In genomic region chr5:142816031-142816810, GRCm38 (mm10) we compare ENCODE assay signal across 8 mouse cellular contexts. TPM values are rescaled to one million over a fixed set of nuclear protein-coding genes. Genes with fewer than 3 reads are reported as not detected.
DNase-seq lines count a peak whose midpoint lies in the region; ATAC-seq lines count a peak whose summit lies in the region.

No protein-coding gene starts in this region.

- H3K4me1 ChIP-seq in limb, embryonic 10.5 days = peaks cover 27% of the 10 kb centered on the region
- peaks cover 27% of the 10 kb centered on the region for H3K4me1 ChIP-seq in midbrain, embryonic 11.5 days (ENCODE audit: control insufficient read depth, insufficient read depth, low read length)
- H3K4me1 ChIP-seq in stomach, embryonic 16.5 days (ENCODE audit: control insufficient read depth, insufficient read depth, low read length) = peaks cover 26% of the 10 kb centered on the region

- ATAC-seq in midbrain, embryonic 11.5 days (ENCODE audit: low FRiP score) = no peak
- no peak for ATAC-seq in stomach, embryonic 16.5 days (ENCODE audit: insufficient read depth, low FRiP score)

- H3K9me3 ChIP-seq in limb, embryonic 10.5 days (replicated peaks) = no peaks in the 10 kb centered on the region
- no peaks in the 10 kb centered on the region for H3K9me3 ChIP-seq in midbrain, embryonic 11.5 days (ENCODE audit: control insufficient read depth, low read length)
- no peaks in the 10 kb centered on the region for H3K9me3 ChIP-seq in stomach, embryonic 16.5 days (replicated peaks; ENCODE audit: control insufficient read depth, low read length)

- peak; percentile 36 to 57 for DNase-seq in left cerebral cortex, adult 18-20 months (ENCODE audit: low spot score in 2 of 2)
- no peak for DNase-seq in left cerebral cortex, adult 11 months (ENCODE audit: low spot score)
- DNase-seq in cerebellum, adult 9-11 months = peak; percentile 62
- peak; percentile 53 for DNase-seq in gastrocnemius, postnatal 14 days
- peak; percentile 50 for DNase-seq in induced T-regulatory cell, adult 2 months (ENCODE audit: low read depth)
- DNase-seq in limb, embryonic 10.5 days (ENCODE audit: low spot score) = peak; percentile 67
- peak; percentile 96 for DNase-seq in midbrain, embryonic 11.5 days (ENCODE audit: low spot score, missing footprints)

- H3K9ac ChIP-seq in midbrain, embryonic 11.5 days (ENCODE audit: low read length) = peak overlapping the region; percentile 100
- H3K9ac ChIP-seq in stomach, embryonic 16.5 days (ENCODE audit: low read length) = peak overlapping the region; percentile 100

- under 1% methylated on average over 39 of the region's 39 CpGs for WGBS in limb, embryonic 10.5 days
- WGBS in midbrain, embryonic 11.5 days = under 1% methylated on average over 39 of the region's 39 CpGs
- under 1% methylated on average over 39 of the region's 39 CpGs for WGBS in stomach, embryonic 16.5 days

- H3K27ac ChIP-seq in limb, embryonic 10.5 days = peak overlapping the region; percentile 100
- H3K27ac ChIP-seq in midbrain, embryonic 11.5 days (ENCODE audit: low read depth, low read length) = peak overlapping the region; percentile 100
- H3K27ac ChIP-seq in stomach, embryonic 16.5 days (ENCODE audit: low read length) = peak overlapping the region; percentile 100

- peak overlapping the region; percentile 68 for H3K4me3 ChIP-seq in limb, embryonic 10.5 days
- H3K4me3 ChIP-seq in midbrain, embryonic 11.5 days (ENCODE audit: low read depth, low read length) = peak overlapping the region; percentile 97
- H3K4me3 ChIP-seq in stomach, embryonic 16.5 days (replicated peaks; ENCODE audit: low read length) = peak overlapping the region; percentile 88

- intact Hi-C loops in gastrocnemius, postnatal 14 days (cut with DNase I; ENCODE audit: low total_unique reads) = no loop called here

- peaks cover 37% of the 10 kb centered on the region for H3K36me3 ChIP-seq in limb, embryonic 10.5 days
- no peaks in the 10 kb centered on the region for H3K36me3 ChIP-seq in midbrain, embryonic 11.5 days (ENCODE audit: control insufficient read depth, insufficient read depth, low read length)
- H3K36me3 ChIP-seq in stomach, embryonic 16.5 days (ENCODE audit: control insufficient read depth, insufficient read depth, low read length) = no peaks in the 10 kb centered on the region

- peak overlapping the region; percentile 90 for H3K4me2 ChIP-seq in midbrain, embryonic 11.5 days
- peak overlapping the region; percentile 88 for H3K4me2 ChIP-seq in stomach, embryonic 16.5 days (ENCODE audit: low read depth, low read length)

- H3K27me3 ChIP-seq in limb, embryonic 10.5 days (ENCODE audit: low read depth, poor library complexity, severe bottlenecking) = no peaks in the 10 kb centered on the region
- no peaks in the 10 kb centered on the region for H3K27me3 ChIP-seq in midbrain, embryonic 11.5 days (ENCODE audit: control insufficient read depth, insufficient read depth, low read length)
- H3K27me3 ChIP-seq in stomach, embryonic 16.5 days (ENCODE audit: control insufficient read depth, insufficient read depth, low read length) = no peaks in the 10 kb centered on the region

RNA-seq across cellular contexts. Expression of gene Tnrc18, which starts 1.2 kb away (rescaled TPM):
- total RNA-seq in left cerebral cortex, adult 18-20 months (2021) = 100 to 1,000 TPM; 116 to 122 TPM
- total RNA-seq in gastrocnemius, postnatal 14 days (2021) = 10 to 100 TPM; 36.2 to 37.1 TPM
- 24.7 and 39.0 TPM in 2 replicates for polyA plus RNA-seq in limb, embryonic 10.5 days (2016; fragmentation: Nextera tagmentation; extraction: Ambion mirVana)
- 26.9 and 27.4 TPM in 2 replicates for polyA plus RNA-seq in midbrain, embryonic 11.5 days (2014; fragmentation: Nextera tagmentation; extraction: Ambion mirVana)
- 15.3 and 16.9 TPM in 2 replicates for polyA plus RNA-seq in stomach, embryonic 16.5 days (2015; fragmentation: Nextera tagmentation; extraction: Ambion mirVana)
